Mouse (Mus musculus) myocyte (in vitro differentiated cells): Measurements from ENCODE around the gene Aldh1l1. TPM values are rescaled to one million over a fixed set of nuclear protein-coding genes. Genes with fewer than 3 reads are reported as not detected.

ENCODE experiments used
- H3K27me3 ChIP-seq: one replicate; pipeline ENCODE4 v1.6.1; 2011; ENCODE audit not compliant: control insufficient read depth, insufficient read depth, insufficient read length
- H3K36me3 ChIP-seq: one replicate; pipeline ENCODE4 v1.6.1; 2011; ENCODE audit not compliant: control insufficient read depth, insufficient read depth
- H3K4me2 ChIP-seq: one replicate; pipeline ENCODE4 v1.6.1; 2011; ENCODE audit warnings: low read depth, control low read depth
- H3K4me3 ChIP-seq: one replicate; pipeline ENCODE4 v1.5.1; 2011; ENCODE audit warnings: mild to moderate bottlenecking, control low read depth, moderate library complexity
- H3K79me2 ChIP-seq: one replicate; pipeline ENCODE4 v1.6.1; 2011; ENCODE audit not compliant: control insufficient read depth, insufficient read depth
- H3ac ChIP-seq: one replicate; pipeline ENCODE4 v1.6.1; 2011; ENCODE audit not compliant: control insufficient read depth, insufficient read length
- CEBPB ChIP-seq: IDR thresholded peaks from 2 replicates; pipeline ENCODE4 v1.6.1; 2011; ENCODE audit warnings: mild to moderate bottlenecking, moderate library complexity; ENCODE audit not compliant: poor library complexity, insufficient read depth, severe bottlenecking
- E2F4 ChIP-seq: IDR thresholded peaks from one replicate; pipeline ENCODE4 v1.6.1; 2011; ENCODE audit warnings: mild to moderate bottlenecking, control low read depth, moderate library complexity; ENCODE audit not compliant: insufficient read depth
- MAX ChIP-seq: IDR thresholded peaks from one replicate; pipeline ENCODE4 v1.6.1; 2011; ENCODE audit warnings: low read depth, mild to moderate bottlenecking, control low read depth
- MYOD1 ChIP-seq, 3 experiments: IDR thresholded peaks; one replicate each; pipeline ENCODE4 v1.6.1; 2011; ENCODE audit warnings: control low read depth in 2 of 3, low read depth in 2 of 3, mild to moderate bottlenecking in 2 of 3, moderate library complexity in 1 of 3; ENCODE audit not compliant: insufficient read length in 2 of 3, control insufficient read depth in 1 of 3
- MYOG ChIP-seq, 3 experiments: IDR thresholded peaks; one replicate each; pipeline ENCODE4 v1.6.1; 2011; ENCODE audit warnings: control low read depth in 2 of 3, low read depth in 2 of 3, mild to moderate bottlenecking in 2 of 3; ENCODE audit not compliant: insufficient read length in 2 of 3, control insufficient read depth in 1 of 3, insufficient read depth in 1 of 3
- POLR2A ChIP-seq: IDR thresholded peaks from one replicate; pipeline ENCODE4 v1.6.1; 2011; ENCODE audit warnings: low read depth, mild to moderate bottlenecking, control low read depth, moderate library complexity; ENCODE audit not compliant: insufficient read length
- POLR2AphosphoS2 ChIP-seq: IDR thresholded peaks from one replicate; pipeline ENCODE4 v1.6.1; 2011; ENCODE audit warnings: low read depth, control low read depth; ENCODE audit not compliant: insufficient read length
- REST ChIP-seq: IDR thresholded peaks from one replicate; pipeline ENCODE4 v1.6.1; 2011; ENCODE audit warnings: mild to moderate bottlenecking, control low read depth, moderate library complexity; ENCODE audit not compliant: insufficient read depth, insufficient read length
- SRF ChIP-seq: IDR thresholded peaks from one replicate; pipeline ENCODE4 v1.6.1; 2011; ENCODE audit warnings: low read depth; ENCODE audit not compliant: control insufficient read depth, insufficient read length
- TCF12 ChIP-seq: IDR thresholded peaks from one replicate; pipeline ENCODE4 v1.6.1; 2011; ENCODE audit warnings: mild to moderate bottlenecking, control low read depth; ENCODE audit not compliant: poor library complexity, insufficient read depth, severe bottlenecking
- TCF3 ChIP-seq: IDR thresholded peaks from one replicate; pipeline ENCODE4 v1.6.1; 2011; ENCODE audit warnings: low read depth, control low read depth; ENCODE audit not compliant: insufficient read length
- USF1 ChIP-seq: IDR thresholded peaks from one replicate; pipeline ENCODE4 v1.6.1; 2011; ENCODE audit warnings: low read depth, mild to moderate bottlenecking, control low read depth, moderate library complexity
- polyA plus RNA-seq: library from polyadenylated mRNA; unstranded; fragments of >200 nt; fragmentation: generic; extraction: Trizol; gene quantifications from one replicate; pipeline ENCODE4 v1.2.1, GENCODE M21; 2012; ENCODE audit warnings: missing spikeins

Aldh1l1 gene
- polyA plus RNA-seq, 1 experiment, result 1.1 TPM

DNA sequence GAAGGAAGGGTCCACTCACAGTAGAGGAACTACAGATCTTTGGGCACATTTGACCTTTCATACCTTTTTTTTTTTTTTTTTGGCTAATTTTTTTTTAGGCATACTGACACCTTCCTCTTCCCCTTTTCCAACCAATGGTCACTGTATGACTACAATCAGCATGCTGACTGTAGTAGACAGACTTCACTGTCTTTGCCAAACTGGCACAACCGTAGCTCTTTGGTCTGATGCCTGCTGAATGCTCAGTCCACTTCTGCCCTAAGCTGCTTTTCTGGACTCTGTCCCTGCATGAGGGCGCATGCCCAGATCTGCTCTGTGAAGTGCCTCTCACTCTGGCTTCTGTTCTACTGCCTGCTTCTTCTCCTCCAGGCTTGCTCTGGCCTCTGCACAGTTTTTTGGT lies 111.4 kb downstream of the Aldh1l1 start:
- Histone ChIP-seq H3K79me2 (no peaks in the 10 kb centered on the region), H3K4me3 (no peak overlapping the region), H3K4me2 (no peak overlapping the region), H3K36me3 (no peaks in the 10 kb centered on the region), H3K27me3 (peaks cover 32% of the 10 kb centered on the region), H3ac (no peak overlapping the region)
- TF ChIP-seq MYOG (IDR thresholded peaks at IDR 0.05; ENCODE audit: control insufficient read depth in 1 of 3, insufficient read depth in 1 of 3, insufficient read length in 2 of 3, low read depth in 2 of 3) (no peak), SRF (no peak), TCF12 (no peak), REST (no peak), POLR2AphosphoS2 (no peak), MYOD1 (IDR thresholded peaks at IDR 0.05; ENCODE audit: control insufficient read depth in 1 of 3, insufficient read length in 2 of 3, low read depth in 2 of 3) (no peak), MAX (no peak), USF1 (no peak), CEBPB (no peak), POLR2A (no peak), E2F4 (no peak), TCF3 (no peak)

DNA sequence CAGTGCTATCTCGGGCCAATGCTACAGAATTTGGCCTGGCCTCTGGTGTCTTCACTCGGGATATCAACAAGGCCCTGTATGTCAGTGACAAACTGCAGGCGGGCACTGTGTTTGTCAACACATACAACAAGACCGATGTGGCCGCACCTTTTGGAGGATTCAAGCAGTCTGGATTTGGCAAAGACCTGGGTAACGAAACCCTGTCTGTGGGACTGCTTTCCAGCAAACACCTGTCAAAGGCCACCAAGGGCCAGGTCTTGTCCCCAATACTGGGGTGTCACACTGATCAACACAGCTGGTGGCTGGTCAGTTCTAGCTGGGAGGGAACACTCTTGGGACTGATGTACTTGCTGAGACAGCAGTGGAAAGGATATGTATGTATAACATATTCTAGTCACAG lies 112.0 kb downstream of the Aldh1l1 start:
- H3K4me2 ChIP-seq, result no peak overlapping the region
- H3K27me3 ChIP-seq, result peaks cover 37% of the 10 kb centered on the region
- no peak for TF ChIP-seq MAX
- no peak for TF ChIP-seq TCF3
- no peak for TF ChIP-seq SRF
- no peak for TF ChIP-seq E2F4
- TF ChIP-seq MYOD1 (IDR thresholded peaks at IDR 0.05; ENCODE audit: control insufficient read depth in 1 of 3, insufficient read length in 2 of 3, low read depth in 2 of 3), result no peak
- TF ChIP-seq POLR2AphosphoS2, result no peak
- no peak for TF ChIP-seq REST
- TF ChIP-seq USF1, result no peak
- TF ChIP-seq TCF12, result no peak
- no peak for TF ChIP-seq POLR2A
- no peak for TF ChIP-seq MYOG (IDR thresholded peaks at IDR 0.05; ENCODE audit: control insufficient read depth in 1 of 3, insufficient read depth in 1 of 3, insufficient read length in 2 of 3, low read depth in 2 of 3)
- TF ChIP-seq CEBPB, result no peak
- no peaks in the 10 kb centered on the region for H3K36me3 ChIP-seq
- no peak overlapping the region for H3K4me3 ChIP-seq
- no peak overlapping the region for H3ac ChIP-seq
- no peaks in the 10 kb centered on the region for H3K79me2 ChIP-seq

DNA sequence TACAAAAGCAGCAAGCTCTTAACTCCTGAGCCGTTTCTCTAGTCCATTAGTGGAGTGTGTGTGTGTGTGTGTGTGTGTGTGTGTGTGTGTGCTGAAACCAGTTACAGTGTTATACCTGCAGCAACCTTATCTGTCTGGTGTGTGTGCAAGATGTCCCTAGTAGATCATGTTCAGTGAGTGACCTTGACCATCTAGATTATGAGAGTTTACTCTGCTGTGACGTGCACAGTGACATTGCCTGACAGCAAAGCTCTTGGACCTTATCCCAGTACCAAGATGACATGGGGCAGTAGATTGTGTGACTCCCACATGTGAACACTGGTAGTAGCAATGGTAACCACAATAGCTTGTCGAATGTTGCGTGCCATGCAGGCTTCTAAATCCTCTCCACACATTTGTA lies 114.1 kb downstream of the Aldh1l1 start:
- Histone ChIP-seq H3K36me3 (no peaks in the 10 kb centered on the region), H3K27me3 (peaks cover 39% of the 10 kb centered on the region), H3K4me2 (no peak overlapping the region), H3ac (no peak overlapping the region), H3K79me2 (no peaks in the 10 kb centered on the region), H3K4me3 (no peak overlapping the region)
- TF ChIP-seq REST (no peak), CEBPB (no peak), MYOG (IDR thresholded peaks at IDR 0.05; ENCODE audit: control insufficient read depth in 1 of 3, insufficient read depth in 1 of 3, insufficient read length in 2 of 3, low read depth in 2 of 3) (no peak), USF1 (no peak), E2F4 (no peak), SRF (no peak), POLR2A (no peak), MAX (no peak), TCF12 (no peak), POLR2AphosphoS2 (no peak), MYOD1 (IDR thresholded peaks at IDR 0.05; ENCODE audit: control insufficient read depth in 1 of 3, insufficient read length in 2 of 3, low read depth in 2 of 3) (no peak), TCF3 (no peak)

DNA sequence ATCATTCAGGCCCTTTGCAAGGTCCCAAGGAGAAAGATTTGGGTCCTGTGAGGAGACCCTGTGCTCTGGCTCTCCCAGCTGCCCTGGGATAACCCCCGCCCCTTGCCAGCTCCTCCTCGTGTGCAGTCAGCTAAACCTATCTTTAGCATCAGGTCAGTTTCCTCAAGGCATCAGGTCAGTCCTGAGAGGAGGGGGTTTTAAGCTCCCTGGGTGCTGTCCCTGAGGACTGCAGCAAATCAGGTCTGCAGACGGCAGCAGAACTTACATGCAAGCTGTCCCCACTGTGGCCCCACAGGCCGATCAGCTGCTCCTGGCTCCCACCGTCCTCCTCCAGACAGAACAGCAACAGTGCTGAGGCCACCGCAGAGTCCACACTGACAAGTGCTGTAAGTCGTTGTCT lies 115.5 kb downstream of the Aldh1l1 start:
- TF ChIP-seq TCF12 (no peak), TCF3 (no peak), MYOD1 (IDR thresholded peaks at IDR 0.05; ENCODE audit: control insufficient read depth in 1 of 3, insufficient read length in 2 of 3, low read depth in 2 of 3) (no peak), E2F4 (no peak), POLR2A (no peak), USF1 (no peak), POLR2AphosphoS2 (no peak), REST (no peak), MAX (no peak), MYOG (IDR thresholded peaks at IDR 0.05; ENCODE audit: control insufficient read depth in 1 of 3, insufficient read depth in 1 of 3, insufficient read length in 2 of 3, low read depth in 2 of 3) (no peak), SRF (no peak), CEBPB (no peak)
- Histone ChIP-seq H3ac (no peak overlapping the region), H3K27me3 (peaks cover 38% of the 10 kb centered on the region), H3K4me2 (no peak overlapping the region), H3K36me3 (no peaks in the 10 kb centered on the region), H3K4me3 (no peak overlapping the region), H3K79me2 (no peaks in the 10 kb centered on the region)

DNA sequence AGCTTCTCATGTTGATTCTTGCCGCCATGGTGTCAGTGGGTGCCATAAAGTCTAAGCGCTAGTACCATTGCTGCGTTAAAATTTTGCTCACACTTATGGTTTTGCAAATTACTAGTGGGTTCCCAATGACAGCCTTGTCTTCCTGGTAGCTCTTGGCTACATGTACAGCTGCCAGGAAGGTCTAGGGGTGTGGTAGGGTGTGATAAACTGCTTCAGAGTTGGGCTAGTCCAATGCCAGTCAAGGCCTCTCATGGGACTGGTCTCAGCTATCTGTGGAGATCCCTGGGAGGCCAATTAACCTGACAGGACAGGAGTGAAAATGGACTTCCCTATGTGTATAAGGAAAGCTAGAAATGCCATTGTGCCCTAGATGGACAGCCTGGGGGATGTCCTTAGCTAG lies 116.1 kb downstream of the Aldh1l1 start:
- Histone ChIP-seq H3K27me3 (peaks cover 33% of the 10 kb centered on the region), H3K79me2 (no peaks in the 10 kb centered on the region), H3K4me3 (no peak overlapping the region), H3ac (no peak overlapping the region), H3K36me3 (no peaks in the 10 kb centered on the region), H3K4me2 (no peak overlapping the region)
- TF ChIP-seq POLR2A (no peak), USF1 (no peak), TCF12 (no peak), E2F4 (no peak), REST (no peak), POLR2AphosphoS2 (no peak), MYOD1 (IDR thresholded peaks at IDR 0.05; ENCODE audit: control insufficient read depth in 1 of 3, insufficient read length in 2 of 3, low read depth in 2 of 3) (no peak), TCF3 (no peak), CEBPB (no peak), MAX (no peak), SRF (no peak), MYOG (IDR thresholded peaks at IDR 0.05; ENCODE audit: control insufficient read depth in 1 of 3, insufficient read depth in 1 of 3, insufficient read length in 2 of 3, low read depth in 2 of 3) (no peak)
